Mouse (Mus musculus) heart, postnatal 25 days (tissue): Measurements from ENCODE around the gene Tfcp2. TPM values are rescaled to one million over a fixed set of nuclear protein-coding genes. Genes with fewer than 3 reads are reported as not detected.
"Not testable (repeated sequence)": the region's sequence is repeated elsewhere in the genome, so short reads cannot be mapped to it uniquely, and the experiment has no call there.

ENCODE experiments used
- DNase-seq: peaks from one replicate; pipeline ENCODE4 v3.0.0; 2022; ENCODE audit warnings: low spot score
- intact Hi-C: fragments of 180-260 bp; cut with DNase I; formaldehyde crosslinking; loops from one replicate; pipeline ENCODE4 v1.15.1; 2025
- total RNA-seq, 2 experiments: library from RNA; stranded (reverse); gene quantifications; 2 replicates each; pipeline ENCODE4 v1.2.3; 2021

The Tfcp2 gene
- total RNA-seq, 2 experiments from 2014 or later, result 12.6 to 13.3 TPM

GRCm38 (mm10) chr15:100566531-100566930 is 14.7 kb upstream of the Tfcp2 start:
- no peak for DNase-seq
- intact Hi-C loops, result no loop called here

GRCm38 (mm10) chr15:100557705-100558433 is 6.1 kb upstream of the Tfcp2 start:
- intact Hi-C loops, result no loop called here

GRCm38 (mm10) chr15:100556378-100556777 is 4.6 kb upstream of the Tfcp2 start:
- intact Hi-C loops, result no loop called here
- DNase-seq, result no peak

More at GRCm38 (mm10) chr15:100557705-100558433, 6.1 kb upstream of the Tfcp2 start:
- DNase-seq, result no peak

GRCm38 (mm10) chr15:100555965-100556364 is 4.2 kb upstream of the Tfcp2 start:
- no peak for DNase-seq
- intact Hi-C loops, result no loop called here

- no peak for DNase-seq
- intact Hi-C loops, result no loop called here
Observed at GRCm38 (mm10) chr15:100550280-100550679, 1.5 kb downstream of the Tfcp2 start.

- intact Hi-C loops, DNase-seq: not testable (repeated sequence)
Observed at GRCm38 (mm10) chr15:100543651-100544030, 8.2 kb downstream of the Tfcp2 start.

GRCm38 (mm10) chr15:100542876-100543650 is 8.7 kb downstream of the Tfcp2 start:
- intact Hi-C loops, DNase-seq: not testable (repeated sequence)

GRCm38 (mm10) chr15:100541426-100541825 is 10.4 kb downstream of the Tfcp2 start:
- intact Hi-C loops, result no loop called here

GRCm38 (mm10) chr15:100541001-100541400 is 10.8 kb downstream of the Tfcp2 start:
- DNase-seq, intact Hi-C loops: not testable (repeated sequence)

More at GRCm38 (mm10) chr15:100541426-100541825, 10.4 kb downstream of the Tfcp2 start:
- DNase-seq, result no peak

- no peak for DNase-seq
- intact Hi-C loops, result loop anchor here (2.0 kb wide), 2 partner anchors 73 to 143 kb away; no protein-coding TSS in a partner anchor
Observed at GRCm38 (mm10) chr15:100539411-100539810, 12.4 kb downstream of the Tfcp2 start.

GRCm38 (mm10) chr15:100537913-100538312 is 13.9 kb downstream of the Tfcp2 start:
- DNase-seq, result no peak
- intact Hi-C loops, result loop anchor here (2.0 kb wide), 2 partner anchors 75 to 145 kb away; no protein-coding TSS in a partner anchor

GRCm38 (mm10) chr15:100527900-100528299 is 23.9 kb downstream of the Tfcp2 start:
- intact Hi-C loops, result no loop called here
- DNase-seq, result no peak

GRCm38 (mm10) chr15:100525405-100525804 is 26.4 kb downstream of the Tfcp2 start:
- intact Hi-C loops, result no loop called here
- no peak for DNase-seq

- intact Hi-C loops, result no loop called here
- DNase-seq, result no peak
Observed at GRCm38 (mm10) chr15:100520306-100520705, 31.5 kb downstream of the Tfcp2 start.

GRCm38 (mm10) chr15:100515121-100515520 is 36.7 kb downstream of the Tfcp2 start:
- no peak for DNase-seq
- intact Hi-C loops, result no loop called here

- intact Hi-C loops, result no loop called here
Observed at GRCm38 (mm10) chr15:100513387-100513786, 38.4 kb downstream of the Tfcp2 start.

GRCm38 (mm10) chr15:100510072-100510471 is 41.7 kb downstream of the Tfcp2 start:
- intact Hi-C loops, result no loop called here
- no peak for DNase-seq

More at GRCm38 (mm10) chr15:100513387-100513786, 38.4 kb downstream of the Tfcp2 start:
- DNase-seq, result no peak

GRCm38 (mm10) chr15:100508454-100509167 is 43.2 kb downstream of the Tfcp2 start:
- intact Hi-C loops, result no loop called here
- DNase-seq, result no peak

GRCm38 (mm10) chr15:100499506-100499905 is 52.3 kb downstream of the Tfcp2 start:
- intact Hi-C loops, result not testable (repeated sequence)

GRCm38 (mm10) chr15:100495102-100495501 is 56.7 kb downstream of the Tfcp2 start, which contains the start of gene Csrnp2:
TSS of gene Csrnp2 (minus strand) at chr15:100495488.
- intact Hi-C loops, result no loop called here
- peak; percentile 82 for DNase-seq

More at GRCm38 (mm10) chr15:100499506-100499905, 52.3 kb downstream of the Tfcp2 start:
- not testable (repeated sequence) for DNase-seq
